Mouse (Mus musculus) frontal cortex, postnatal 36 days (tissue): ENCODE measurements around the gene Ints14.

Experiments used
- DNase-seq, 2 experiments: peaks; one replicate each; pipeline ENCODE4 v3.0.0; 2022; ENCODE audit warnings: low spot score in 2 of 2

Gene Ints14

GRCm38 (mm10) chr9:64960117-64960977 lies at the start of gene Ints14:
TSS of gene Ints14 (plus strand) at chr9:64960905.
- peak; percentile 97 for DNase-seq

DNA sequence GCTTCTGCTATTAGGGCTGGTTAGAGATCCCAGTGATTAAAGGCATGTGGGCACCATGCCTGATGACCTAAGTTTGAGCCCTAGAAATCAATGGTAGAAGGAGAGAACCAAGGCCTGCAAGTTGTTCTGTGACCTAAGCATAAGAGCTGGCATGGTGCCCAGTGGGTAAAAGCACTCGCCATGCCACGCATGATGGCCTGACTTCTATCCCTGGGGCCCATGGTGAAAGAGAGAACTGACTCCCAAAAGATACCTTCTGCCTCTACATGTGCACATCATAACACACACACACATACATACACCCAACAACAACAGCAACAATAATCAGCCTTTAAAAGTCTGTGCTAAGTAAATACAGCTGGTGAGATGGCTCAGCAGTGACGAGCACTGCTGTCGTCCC lies 47.3 kb upstream of the Ints14 start:
- no peak for DNase-seq

DNA sequence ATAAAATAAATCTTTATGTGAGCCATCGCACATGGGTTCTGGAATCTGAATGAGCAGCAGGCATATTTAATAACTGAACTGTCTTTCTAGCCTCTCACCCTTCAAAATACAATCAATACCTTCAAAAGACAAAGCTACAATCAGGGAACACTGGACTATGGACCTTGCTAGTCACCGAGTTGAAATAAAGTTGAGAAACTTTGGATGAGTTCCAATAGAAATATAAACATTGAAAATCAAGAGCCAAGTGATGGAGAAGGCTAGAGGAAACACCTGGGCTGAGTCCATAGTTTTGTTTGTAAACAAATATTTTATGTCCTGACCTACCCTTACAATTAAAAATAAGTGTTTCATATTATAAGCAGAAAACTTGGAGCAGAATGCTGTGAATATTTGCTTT lies 46.7 kb upstream of the Ints14 start:
- no peak for DNase-seq

DNA sequence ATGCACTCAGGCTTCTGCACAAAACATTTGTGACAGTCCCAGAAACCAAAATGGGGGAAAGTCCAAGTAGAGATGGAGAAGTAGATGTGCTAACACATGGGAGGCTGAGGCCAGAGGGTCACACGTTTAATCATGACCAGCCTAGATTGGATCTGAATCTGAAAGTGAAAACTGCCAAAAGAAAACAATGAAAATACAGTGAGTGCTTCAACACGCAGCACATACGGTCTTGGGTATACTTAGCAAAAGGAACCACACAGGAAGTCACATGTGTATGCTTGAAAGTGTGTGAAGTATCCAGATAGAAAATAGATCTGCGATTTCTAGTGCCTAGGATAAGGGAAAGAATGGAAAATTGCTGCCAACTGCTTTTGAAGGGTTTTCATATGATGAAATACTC lies 46.1 kb upstream of the Ints14 start:
- no peak for DNase-seq

DNA sequence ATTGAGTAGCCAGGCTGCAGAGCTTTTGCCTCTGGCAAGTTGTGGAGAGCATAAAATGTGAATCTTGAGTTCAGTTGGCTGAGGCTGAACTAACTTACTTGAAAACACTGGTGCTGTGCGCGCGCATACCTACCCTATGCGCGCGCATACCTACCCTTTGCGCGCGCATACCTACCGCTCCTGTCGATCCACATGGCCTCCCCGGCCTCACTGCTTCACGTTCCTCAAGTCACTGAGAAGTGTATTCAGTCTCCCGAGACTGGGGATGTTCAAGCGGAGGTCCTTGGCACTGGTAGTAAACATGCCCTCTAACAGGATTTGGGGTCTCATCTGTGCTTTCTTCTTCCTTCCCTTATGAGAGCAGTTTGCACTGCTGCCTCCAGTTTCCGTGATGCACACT lies 42.1 kb upstream of the Ints14 start:
- no peak for DNase-seq

GRCm38 (mm10) chr9:64925771-64926170 lies 34.9 kb upstream of the Ints14 start:
- no peak for DNase-seq

GRCm38 (mm10) chr9:64926201-64926991 lies 34.3 kb upstream of the Ints14 start:
- DNase-seq = peak; percentile 77 to 91

DNA sequence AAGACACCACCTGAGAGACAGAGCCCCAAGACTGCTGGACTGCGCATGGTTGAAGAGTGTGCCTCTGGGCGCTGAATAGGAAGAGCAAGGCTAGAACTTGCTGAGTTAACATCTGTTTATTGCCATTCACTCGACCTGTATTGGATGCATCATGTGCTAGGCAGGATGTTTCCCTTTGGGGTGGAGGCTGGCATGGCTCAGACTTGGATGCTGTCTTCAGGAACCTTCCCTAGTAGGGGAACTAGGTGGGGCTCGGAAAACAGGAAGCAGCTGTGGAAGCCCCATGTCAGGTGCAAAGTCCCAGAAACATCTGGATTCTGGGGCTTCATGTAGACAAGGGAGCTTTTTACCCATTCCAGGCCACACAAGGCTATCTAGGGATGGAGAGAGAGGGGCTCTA lies 30.4 kb upstream of the Ints14 start:
- DNase-seq = no peak

GRCm38 (mm10) chr9:64931751-64932610 lies 28.7 kb upstream of the Ints14 start:
- DNase-seq = no peak

GRCm38 (mm10) chr9:64934015-64934754 lies 26.5 kb upstream of the Ints14 start:
- no peak for DNase-seq

- peak; percentile 51 to 71 for DNase-seq
Measured at GRCm38 (mm10) chr9:64936508-64936907, 24.2 kb upstream of the Ints14 start.

DNA sequence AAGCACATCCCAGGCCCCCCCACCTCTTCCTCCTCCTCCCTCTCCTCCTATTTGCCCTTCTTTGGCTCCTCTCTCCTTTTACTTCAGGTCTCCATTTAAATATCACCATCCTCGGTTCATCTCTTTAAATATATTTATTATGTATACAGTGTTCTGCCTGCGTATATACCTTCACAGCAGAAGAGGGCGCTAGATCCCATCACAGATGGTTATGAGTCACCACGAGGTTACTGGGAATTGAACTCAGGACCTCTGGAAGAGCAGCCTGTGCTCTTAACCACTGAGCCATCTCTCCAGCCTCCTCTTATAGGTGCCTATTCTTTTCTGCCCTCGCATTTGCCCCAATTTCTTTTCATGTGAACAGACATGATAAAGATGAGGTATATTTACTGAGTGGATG lies 23.2 kb upstream of the Ints14 start:
- DNase-seq = no peak

DNA sequence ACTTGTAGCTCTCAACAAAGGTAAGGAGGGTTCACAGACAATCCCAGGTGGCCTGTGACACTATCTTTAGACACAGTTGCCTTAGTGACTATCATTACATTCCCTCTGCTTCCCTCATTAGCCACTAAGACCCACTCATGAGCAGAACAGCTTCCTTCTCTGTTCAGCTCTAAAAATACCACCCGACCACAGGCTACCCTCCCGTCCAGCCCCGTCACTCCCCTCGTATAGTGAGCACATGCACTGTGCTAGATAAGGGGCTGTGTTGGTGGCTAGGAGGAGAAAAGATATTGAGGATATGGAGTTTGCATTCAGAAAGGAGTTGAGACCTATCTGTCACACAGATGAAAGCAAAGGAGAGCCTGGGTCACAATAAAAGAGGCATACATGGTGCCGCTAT lies 22.2 kb upstream of the Ints14 start:
- no peak for DNase-seq

GRCm38 (mm10) chr9:64939281-64939680 lies 21.4 kb upstream of the Ints14 start:
- DNase-seq = no peak

DNA sequence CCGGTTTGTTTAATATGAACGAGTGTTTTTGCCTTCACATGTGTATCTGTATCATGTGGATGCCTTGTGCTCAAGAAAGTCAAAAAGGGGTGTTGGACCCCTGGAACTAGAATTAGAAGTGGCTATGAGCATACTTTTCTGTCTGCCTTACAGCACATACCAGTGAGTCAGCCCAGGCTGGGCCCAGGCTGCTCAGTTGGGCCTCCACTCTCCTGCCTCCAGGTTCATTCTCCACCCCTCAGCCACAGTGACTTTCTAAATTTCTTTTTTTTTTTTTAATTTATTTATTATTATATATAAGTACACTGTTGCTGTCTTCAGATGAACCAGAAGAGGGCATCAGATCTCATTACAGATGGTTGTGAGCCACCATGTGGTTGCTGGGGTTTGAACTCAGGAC lies 20.9 kb upstream of the Ints14 start:
- no peak for DNase-seq

GRCm38 (mm10) chr9:64940731-64941346 lies 19.9 kb upstream of the Ints14 start:
- DNase-seq = no peak

- DNase-seq = no peak
Measured at GRCm38 (mm10) chr9:64941650-64942049, 19.1 kb upstream of the Ints14 start.

- DNase-seq = no peak
Measured at GRCm38 (mm10) chr9:64943997-64944396, 16.7 kb upstream of the Ints14 start.

DNA sequence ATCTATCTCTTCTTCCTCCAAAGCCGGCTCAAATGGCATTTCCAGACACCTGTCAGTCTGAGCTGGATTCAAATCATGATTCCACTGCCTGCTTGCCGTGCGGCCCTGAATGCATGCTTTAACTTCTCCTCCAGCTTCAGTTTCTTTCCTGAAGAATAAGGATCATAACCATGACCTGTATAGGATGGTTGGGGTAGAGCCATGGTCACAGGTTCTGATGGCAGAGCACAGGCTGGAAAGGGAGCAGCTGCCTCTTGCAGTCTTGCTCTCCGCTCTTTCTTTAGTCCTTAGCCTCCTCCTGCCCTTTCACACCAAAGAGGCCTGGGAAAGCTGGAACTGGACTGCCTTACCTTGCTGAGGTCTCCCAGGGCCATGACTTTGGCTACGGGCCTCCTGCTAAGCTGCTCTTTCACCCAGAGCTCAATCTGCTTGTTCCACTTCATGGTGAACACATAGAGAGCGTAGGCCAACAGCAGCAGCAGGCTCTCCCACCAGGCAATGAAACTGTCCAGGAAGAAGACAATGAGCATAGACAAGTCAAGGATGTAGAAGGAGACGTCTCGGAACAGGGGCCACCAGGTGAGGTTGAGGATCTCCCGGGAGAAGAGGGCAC lies 13.1 kb upstream of the Ints14 start:
- DNase-seq = no peak

- DNase-seq = no peak
Measured at GRCm38 (mm10) chr9:64951161-64951657, 9.5 kb upstream of the Ints14 start, which contains the start of gene Slc24a1. TSS of gene Slc24a1 (minus strand) at chr9:64951607.
